Mouse (Mus musculus) cerebellum, adult 2 months (tissue): ENCODE results near the gene Zfhx3.

Experiments
- CTCF ChIP-seq: fragments of 200-500 bp; IDR thresholded peaks from 2 replicates; pipeline ENCODE4 v1.5.1; 2011; ENCODE audit warnings: low read depth, mild to moderate bottlenecking, control low read depth, low read length, moderate library complexity, borderline replicate concordance; ENCODE audit not compliant: insufficient read depth
- POLR2A ChIP-seq: fragments of 200-500 bp; IDR thresholded peaks from 2 replicates; pipeline ENCODE4 v1.6.1; 2011; ENCODE audit warnings: low read length, control low read depth, borderline replicate concordance; ENCODE audit not compliant: insufficient read depth

DNA sequence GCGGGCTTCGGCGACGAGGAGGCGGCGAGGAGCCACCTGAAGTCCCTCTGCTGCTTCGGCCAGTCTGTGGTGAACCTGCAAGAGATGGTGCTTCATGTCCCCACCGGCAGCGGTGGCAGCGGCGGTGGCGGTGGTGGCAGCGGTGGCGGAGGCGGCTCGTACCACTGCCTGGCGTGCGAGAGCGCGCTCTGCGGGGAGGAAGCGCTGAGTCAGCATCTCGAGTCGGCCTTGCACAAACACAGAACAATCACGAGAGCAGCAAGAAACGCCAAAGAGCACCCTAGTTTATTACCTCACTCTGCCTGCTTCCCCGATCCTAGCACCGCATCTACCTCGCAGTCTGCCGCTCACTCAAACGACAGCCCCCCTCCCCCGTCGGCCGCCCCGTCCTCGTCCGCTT is 1014.0 kb downstream of the Zfhx3 start:
- TF ChIP-seq POLR2A (no peak), CTCF (no peak)
